Mouse (Mus musculus): Measurements from ENCODE around the gene Zfp692. TPM values are rescaled to one million over a fixed set of nuclear protein-coding genes. Genes with fewer than 3 reads are reported as not detected.

Gene Zfp692
- total RNA-seq, 2 experiments from 2014 or later: 27.7 to 35.8 TPM

DNA sequence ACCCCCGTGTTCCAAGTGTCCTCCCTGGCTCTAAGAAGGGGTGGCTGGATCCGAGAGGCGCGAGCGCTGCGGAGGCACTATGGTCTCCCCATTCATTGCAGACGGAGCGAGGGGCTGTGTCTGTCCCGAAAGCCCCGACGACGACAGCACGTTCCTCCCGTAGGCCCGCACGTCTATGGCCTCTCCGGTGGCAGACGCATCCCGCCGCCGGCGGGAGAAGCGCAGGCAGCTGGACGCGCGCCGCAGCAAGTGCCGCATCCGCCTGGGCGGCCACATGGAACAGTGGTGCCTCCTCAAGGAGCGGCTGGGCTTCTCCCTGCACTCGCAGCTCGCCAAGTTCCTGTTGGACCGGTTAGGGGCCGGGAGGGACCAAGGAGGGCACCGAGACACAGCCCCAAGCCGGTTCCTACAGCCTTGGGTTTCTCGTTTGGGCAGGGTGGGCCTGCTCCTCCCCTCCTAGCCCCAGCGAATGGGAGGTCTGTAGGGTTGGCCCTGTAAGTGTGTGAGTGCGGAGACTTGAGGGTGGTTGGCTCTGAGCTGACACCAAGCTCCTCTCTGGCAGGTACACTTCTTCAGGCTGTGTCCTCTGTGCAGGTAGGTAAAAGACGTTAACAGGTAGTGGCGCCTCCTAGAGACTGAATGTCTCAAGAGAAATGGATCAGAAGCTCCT, 677 bp downstream of the Zfp692 start:
- ATAC-seq (replicated peaks; ENCODE audit: poor library complexity, severe bottlenecking): peak; percentile 51

GRCm38 (mm10) chr11:58308661-58309060, 1.8 kb downstream of the Zfp692 start:
- ATAC-seq (replicated peaks; ENCODE audit: poor library complexity, severe bottlenecking): no peak

DNA sequence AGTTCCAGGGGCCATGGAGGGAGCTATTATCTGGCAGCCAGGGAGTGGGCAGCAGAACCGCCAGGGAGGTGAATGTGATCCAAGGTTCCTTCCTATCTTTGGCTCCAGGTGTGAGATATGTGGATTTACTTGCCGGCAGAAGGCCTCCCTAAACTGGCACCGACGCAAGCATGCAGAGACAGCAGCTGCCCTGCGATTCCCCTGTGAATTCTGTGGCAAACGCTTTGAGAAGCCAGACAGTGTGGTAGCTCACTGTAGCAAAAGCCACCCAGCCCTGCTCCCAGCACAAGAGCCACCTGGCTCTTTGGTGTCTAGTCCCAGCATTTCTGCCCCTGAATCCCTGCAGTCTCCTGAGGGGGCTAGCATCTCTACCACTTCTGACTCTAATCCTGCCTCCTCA, 7.2 kb downstream of the Zfp692 start:
- ATAC-seq (replicated peaks; ENCODE audit: poor library complexity, severe bottlenecking): no peak

DNA sequence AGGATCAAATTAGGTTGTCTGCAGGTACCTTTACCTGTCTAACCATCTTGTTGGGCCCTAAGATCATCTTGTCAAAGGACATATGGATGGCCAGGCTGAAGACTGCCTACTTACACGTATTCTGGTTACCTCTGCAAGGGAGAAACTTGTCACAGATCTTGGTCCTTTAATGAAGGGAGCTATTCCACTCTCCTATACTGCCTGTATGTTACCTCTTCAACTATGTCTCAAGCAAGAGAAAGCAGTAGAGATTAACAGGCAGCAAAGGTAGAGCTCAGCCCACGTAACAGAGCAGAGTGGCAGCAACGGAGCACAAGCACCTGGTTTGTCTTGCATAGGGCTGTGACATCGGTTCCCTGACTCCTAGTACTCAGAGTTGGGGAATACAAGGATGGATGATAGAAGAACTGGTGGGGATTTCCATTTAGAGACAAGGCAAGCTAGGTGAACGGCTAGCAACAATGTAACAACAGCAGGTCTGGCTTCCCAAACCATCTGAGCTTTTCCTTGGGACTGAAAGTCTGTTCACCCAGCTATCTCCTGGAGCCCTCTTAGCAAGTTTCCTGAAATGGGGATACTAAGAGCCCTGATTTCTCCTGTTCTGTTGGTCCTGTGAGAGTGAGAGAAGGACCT, 8.8 kb downstream of the Zfp692 start:
- no peak for ATAC-seq (replicated peaks; ENCODE audit: poor library complexity, severe bottlenecking)

DNA sequence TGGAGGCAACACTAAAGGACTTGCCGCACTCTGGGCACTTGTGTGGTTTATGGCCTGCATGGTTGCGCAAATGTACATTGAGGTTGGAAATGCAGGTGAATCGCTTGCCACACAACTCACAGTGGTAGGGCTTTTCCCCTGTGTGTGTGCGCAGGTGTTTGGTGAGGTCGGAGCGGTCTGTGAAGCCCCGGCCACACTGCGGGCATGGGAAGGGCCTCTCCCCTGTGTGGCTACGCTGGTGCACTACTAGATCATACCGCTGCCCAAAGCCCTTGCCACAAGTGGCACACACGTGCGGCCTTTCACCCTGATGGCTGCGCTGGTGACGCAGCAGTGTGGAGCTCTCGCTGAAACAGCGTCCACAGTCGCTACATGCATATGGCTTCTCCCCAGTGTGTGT, 9.5 kb downstream of the Zfp692 start:
- no peak for ATAC-seq (replicated peaks; ENCODE audit: poor library complexity, severe bottlenecking)

GRCm38 (mm10) chr11:58316768-58317390, 10.0 kb downstream of the Zfp692 start:
- ATAC-seq (replicated peaks; ENCODE audit: poor library complexity, severe bottlenecking): no peak

GRCm38 (mm10) chr11:58322824-58323569, 16.1 kb downstream of the Zfp692 start:
- peak; percentile 88 for ATAC-seq (replicated peaks; ENCODE audit: poor library complexity, severe bottlenecking)

DNA sequence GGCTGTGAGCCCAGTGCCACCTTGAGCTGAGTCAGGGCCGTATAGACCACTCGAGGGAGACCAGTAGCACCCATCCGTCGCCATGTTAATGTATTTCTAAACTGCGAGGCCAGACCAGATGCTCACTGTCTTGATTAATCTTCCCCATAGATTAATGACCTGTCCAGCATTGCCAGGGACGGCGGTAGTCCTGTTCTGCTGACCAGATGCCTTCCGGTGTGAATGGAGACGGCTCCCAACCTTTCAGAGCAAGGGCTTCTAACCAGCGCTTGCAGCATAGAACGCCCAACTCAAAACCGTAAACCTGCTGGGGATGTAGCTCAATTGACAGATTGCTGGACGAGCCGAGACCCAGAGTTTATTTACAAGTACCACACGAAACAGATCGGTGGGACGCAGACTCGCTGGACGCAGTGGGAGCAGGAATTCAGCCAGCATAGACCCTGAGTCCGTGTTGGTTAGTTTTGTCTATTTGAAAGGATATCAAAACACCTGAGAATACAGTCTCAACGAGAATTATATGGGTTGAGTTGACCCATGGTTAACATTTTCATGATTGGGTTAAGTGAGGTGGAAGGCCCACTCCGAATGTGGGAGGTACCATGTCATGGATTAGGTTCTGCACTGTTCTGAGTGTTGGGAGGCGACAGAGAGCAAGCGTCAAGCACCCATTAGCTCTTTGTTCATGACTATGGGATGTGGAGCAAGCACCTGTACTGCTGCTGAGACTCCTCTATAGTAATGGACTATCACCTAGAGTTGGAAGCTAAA, 16.9 kb downstream of the Zfp692 start:
- ATAC-seq (replicated peaks; ENCODE audit: poor library complexity, severe bottlenecking): no peak

DNA sequence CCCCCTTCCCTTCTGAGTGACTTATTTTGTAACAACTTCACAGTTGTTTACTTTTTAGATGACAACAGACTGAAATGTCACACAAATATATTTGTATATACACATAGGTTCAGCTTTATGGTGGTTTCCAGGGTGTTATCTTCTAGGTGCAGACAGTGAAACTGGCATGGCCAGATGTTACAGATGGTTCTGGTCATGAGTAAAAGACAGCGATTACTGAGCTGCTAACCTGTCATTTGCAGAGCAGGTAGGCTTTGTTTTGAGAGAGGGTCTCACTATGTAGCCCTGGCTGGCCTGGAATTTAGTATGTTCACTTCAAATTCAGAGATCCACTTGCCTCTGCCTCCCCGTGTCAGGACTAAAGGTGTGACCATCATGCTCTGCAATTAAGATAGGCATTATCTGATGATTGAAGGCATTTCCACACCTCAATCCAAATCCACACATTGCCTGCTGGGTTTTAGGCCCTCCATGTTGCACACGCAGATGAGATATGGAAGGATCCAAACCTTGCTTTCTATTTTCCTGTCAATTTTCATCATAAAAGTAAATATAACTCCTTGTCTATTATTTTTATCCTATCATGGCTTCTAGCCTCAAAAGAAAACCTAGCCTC, 17.9 kb downstream of the Zfp692 start:
- ATAC-seq (replicated peaks; ENCODE audit: poor library complexity, severe bottlenecking): no peak

- ATAC-seq (replicated peaks; ENCODE audit: poor library complexity, severe bottlenecking): no peak
These were observed 19.9 kb downstream of the Zfp692 start for GRCm38 (mm10) chr11:58326781-58327180.

- peak; percentile 26 for ATAC-seq (replicated peaks; ENCODE audit: poor library complexity, severe bottlenecking)
These were observed 23.0 kb downstream of the Zfp692 start for GRCm38 (mm10) chr11:58329906-58330275.

DNA sequence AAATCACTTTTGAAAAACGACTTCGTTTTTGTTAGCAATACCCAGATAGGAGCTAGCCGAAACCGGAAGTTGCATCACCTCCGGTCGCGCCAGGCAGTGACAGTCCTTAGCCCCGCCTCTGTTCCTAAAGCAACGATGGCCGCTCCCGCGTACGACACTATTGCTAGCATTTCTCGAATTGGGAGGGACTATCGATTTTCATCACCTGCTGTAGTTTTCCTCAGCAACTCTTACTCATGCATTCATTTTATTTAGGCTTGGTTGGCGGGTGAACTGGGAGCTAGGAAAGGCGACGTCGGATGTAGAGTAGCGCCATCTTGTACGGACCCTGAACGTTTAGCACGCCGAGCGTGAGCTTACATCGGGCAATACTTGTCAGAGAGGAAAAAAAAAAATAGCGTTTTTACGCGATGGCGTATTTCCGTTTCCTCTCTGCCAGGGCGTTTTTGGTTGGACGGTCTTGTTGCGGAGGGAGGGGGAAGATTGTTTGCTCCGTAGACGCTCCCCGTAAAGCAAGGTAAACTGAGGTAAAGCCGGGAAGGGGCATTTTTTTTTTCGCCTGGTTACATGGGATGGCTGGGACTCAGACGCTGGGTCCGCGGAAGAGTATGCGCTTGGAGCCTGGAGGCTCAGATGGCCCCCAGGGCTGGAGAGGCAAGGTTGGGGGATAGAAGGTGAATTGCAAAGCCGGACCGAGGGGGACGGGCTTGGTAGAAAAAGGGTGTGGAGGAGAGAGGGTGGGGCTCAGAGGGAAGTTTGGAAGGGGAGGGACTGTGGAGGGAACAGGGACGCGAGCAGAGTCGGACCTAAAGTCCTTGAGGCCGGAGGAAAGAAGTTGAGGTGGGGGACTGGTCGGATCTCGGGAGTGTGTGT, 23.6 kb downstream of the Zfp692 start, which contains the start of the genes Zfp672 and Sh3bp5l:
Gene Zfp672 (minus strand): TSS at position 64 of the 873 bp plus-strand sequence.
Gene Sh3bp5l (plus strand): TSS at position 449 of the 873 bp plus-strand sequence.
- peak; percentile 82 for ATAC-seq (replicated peaks; ENCODE audit: poor library complexity, severe bottlenecking)

DNA sequence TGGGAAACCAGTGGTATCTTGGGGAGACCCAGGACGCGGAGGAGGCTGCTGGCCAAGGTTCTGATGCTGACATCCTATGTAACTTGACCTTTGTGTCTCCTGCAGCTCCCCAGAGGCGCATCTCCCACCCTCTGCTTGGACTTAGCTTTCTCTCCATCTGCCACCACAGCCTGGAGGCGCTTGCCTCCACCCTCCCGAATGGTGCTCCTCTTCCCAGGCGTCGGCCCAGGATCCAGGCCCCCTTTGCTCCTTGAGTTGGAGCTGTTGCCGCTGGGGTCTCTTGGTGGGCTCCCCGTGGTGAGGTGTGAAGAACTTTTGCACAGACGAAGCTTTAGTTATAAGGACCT, 24.3 kb downstream of the Zfp692 start:
- no peak for ATAC-seq (replicated peaks; ENCODE audit: poor library complexity, severe bottlenecking)

- ATAC-seq (replicated peaks; ENCODE audit: poor library complexity, severe bottlenecking): no peak
These were observed 24.7 kb downstream of the Zfp692 start for GRCm38 (mm10) chr11:58331546-58331945.

DNA sequence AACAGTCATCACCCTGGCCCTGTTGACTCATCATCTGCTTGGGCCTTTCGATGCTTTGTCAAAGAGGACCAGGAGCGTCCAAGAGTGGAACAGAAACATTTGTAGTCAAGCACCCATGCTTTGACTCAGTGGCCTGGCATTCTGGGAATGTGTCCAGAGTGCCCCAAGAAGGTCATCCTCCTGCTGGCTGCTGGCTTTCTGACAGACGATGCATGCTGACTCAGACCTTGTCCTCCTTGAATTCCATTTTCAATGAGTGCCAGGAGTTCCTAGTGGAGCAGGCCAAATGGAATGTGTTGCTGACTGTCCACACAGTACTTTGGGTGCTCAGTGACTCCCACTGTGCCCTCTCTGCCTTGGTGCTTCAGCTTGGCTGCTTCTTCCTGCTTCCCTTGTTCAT, 27.9 kb downstream of the Zfp692 start:
- ATAC-seq (replicated peaks; ENCODE audit: poor library complexity, severe bottlenecking): no peak

- ATAC-seq (replicated peaks; ENCODE audit: poor library complexity, severe bottlenecking): no peak
These were observed 39.9 kb downstream of the Zfp692 start for GRCm38 (mm10) chr11:58346745-58347144.

DNA sequence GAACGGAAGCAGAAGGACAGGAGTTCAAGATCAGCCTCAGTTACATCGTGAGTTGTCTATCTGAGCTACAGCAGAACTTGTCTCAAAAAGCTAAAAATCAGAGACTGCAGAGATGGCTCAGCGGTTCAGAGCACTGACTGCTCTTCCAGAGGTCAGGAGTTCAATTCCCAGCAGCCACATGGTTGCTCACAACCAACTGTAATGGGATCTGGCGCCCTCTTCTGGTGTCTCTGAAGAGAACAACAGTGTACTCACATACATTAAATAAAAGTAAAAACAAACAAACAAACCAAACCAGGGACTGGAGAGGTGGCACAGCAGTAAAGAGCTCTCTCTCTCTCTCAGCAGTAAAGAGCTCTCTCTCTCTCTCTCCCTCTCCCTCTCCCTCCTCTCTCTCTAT, 43.8 kb downstream of the Zfp692 start:
- no peak for ATAC-seq (replicated peaks; ENCODE audit: poor library complexity, severe bottlenecking)

DNA sequence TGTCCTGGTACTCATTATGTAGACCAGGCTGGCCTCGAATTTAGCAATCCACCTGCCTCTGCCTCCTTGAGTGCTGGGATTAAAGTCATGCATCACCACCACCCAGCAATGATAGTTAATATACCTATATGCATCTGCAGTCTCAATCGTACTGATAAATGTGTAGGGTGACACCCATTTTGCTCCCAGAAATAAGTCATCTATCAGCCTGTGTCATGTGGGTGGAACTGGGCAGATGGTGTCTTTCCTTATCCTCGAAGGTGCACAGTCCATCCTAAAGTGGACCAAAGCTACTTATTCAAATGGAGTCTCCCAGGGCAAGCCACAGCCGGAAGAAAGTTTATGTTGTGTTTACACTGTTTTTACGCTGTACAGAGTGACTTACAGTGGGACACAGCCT, 44.3 kb downstream of the Zfp692 start:
- no peak for ATAC-seq (replicated peaks; ENCODE audit: poor library complexity, severe bottlenecking)
